Mouse (Mus musculus): Measurements from ENCODE around the gene Ikzf2.

- TF ChIP-seq POLR2A (IDR thresholded peaks at IDR 0.05; ENCODE audit: low read depth, low read length) (no peak), CTCF (IDR thresholded peaks at IDR 0.05; ENCODE audit: borderline replicate concordance, insufficient read depth, low read length) (no peak)
These were observed 198.4 kb downstream of the Ikzf2 start for GRCm38 (mm10) chr1:69488625-69489024.

All from embryonic fibroblast, embryonic 13.5 days (primary cell).